Mouse (Mus musculus): ENCODE measurements around the gene Dmrtb1. TPM values are rescaled to one million over a fixed set of nuclear protein-coding genes. Genes with fewer than 3 reads are reported as not detected.

Dmrtb1 gene
- polyA plus RNA-seq, 1 experiment: 1.6 TPM

- no peak overlapping the region for H3K9ac ChIP-seq (ENCODE audit: low read depth, poor library complexity, severe bottlenecking)
- no peak overlapping the region for H3K27ac ChIP-seq (ENCODE audit: insufficient read depth, low read length)
- no peaks in the 10 kb centered on the region for H3K4me1 ChIP-seq (ENCODE audit: control insufficient read depth, insufficient read depth, low read length)
- TF ChIP-seq POLR2A (IDR thresholded peaks at IDR 0.05; ENCODE audit: insufficient read depth, low read length) (no peak), CTCF (IDR thresholded peaks at IDR 0.05; ENCODE audit: low read depth, low read length) (peak; percentile 12), EP300 (IDR thresholded peaks at IDR 0.05; ENCODE audit: insufficient read depth, low read depth, low read length) (no peak)
- no peaks in the 10 kb centered on the region for H3K36me3 ChIP-seq (ENCODE audit: control insufficient read depth, insufficient read depth, low read length, poor library complexity, severe bottlenecking)
- H3K9me3 ChIP-seq (replicated peaks; ENCODE audit: control insufficient read depth, insufficient read depth, low read length, poor library complexity, severe bottlenecking): no peaks in the 10 kb centered on the region
- no peak overlapping the region for H3K4me3 ChIP-seq (ENCODE audit: low read depth, low read length)
- H3K27me3 ChIP-seq (ENCODE audit: control insufficient read depth, insufficient read depth, low read length, poor library complexity, severe bottlenecking): no peaks in the 10 kb centered on the region
Measured at GRCm38 (mm10) chr4:107637670-107638069, 46.4 kb downstream of the Dmrtb1 start.

GRCm38 (mm10) chr4:107636099-107636498 lies 47.9 kb downstream of the Dmrtb1 start:
- Histone ChIP-seq H3K36me3 (ENCODE audit: control insufficient read depth, insufficient read depth, low read length, poor library complexity, severe bottlenecking) (no peaks in the 10 kb centered on the region), H3K4me3 (ENCODE audit: low read depth, low read length) (no peak overlapping the region), H3K9ac (ENCODE audit: low read depth, poor library complexity, severe bottlenecking) (no peak overlapping the region), H3K9me3 (replicated peaks; ENCODE audit: control insufficient read depth, insufficient read depth, low read length, poor library complexity, severe bottlenecking) (no peaks in the 10 kb centered on the region), H3K27me3 (ENCODE audit: control insufficient read depth, insufficient read depth, low read length, poor library complexity, severe bottlenecking) (no peaks in the 10 kb centered on the region), H3K4me1 (ENCODE audit: control insufficient read depth, insufficient read depth, low read length) (no peaks in the 10 kb centered on the region), H3K27ac (ENCODE audit: insufficient read depth, low read length) (no peak overlapping the region)
- no peak for TF ChIP-seq POLR2A (IDR thresholded peaks at IDR 0.05; ENCODE audit: insufficient read depth, low read length)
- TF ChIP-seq CTCF (IDR thresholded peaks at IDR 0.05; ENCODE audit: low read depth, low read length): no peak
- TF ChIP-seq EP300 (IDR thresholded peaks at IDR 0.05; ENCODE audit: insufficient read depth, low read depth, low read length): no peak

GRCm38 (mm10) chr4:107634631-107635030 lies 49.4 kb downstream of the Dmrtb1 start:
- no peak for TF ChIP-seq EP300 (IDR thresholded peaks at IDR 0.05; ENCODE audit: insufficient read depth, low read depth, low read length)
- TF ChIP-seq CTCF (IDR thresholded peaks at IDR 0.05; ENCODE audit: low read depth, low read length): no peak
- no peak for TF ChIP-seq POLR2A (IDR thresholded peaks at IDR 0.05; ENCODE audit: insufficient read depth, low read length)
- no peak overlapping the region for H3K9ac ChIP-seq (ENCODE audit: low read depth, poor library complexity, severe bottlenecking)
- H3K27me3 ChIP-seq (ENCODE audit: control insufficient read depth, insufficient read depth, low read length, poor library complexity, severe bottlenecking): no peaks in the 10 kb centered on the region
- no peak overlapping the region for H3K27ac ChIP-seq (ENCODE audit: insufficient read depth, low read length)
- no peaks in the 10 kb centered on the region for H3K4me1 ChIP-seq (ENCODE audit: control insufficient read depth, insufficient read depth, low read length)
- no peaks in the 10 kb centered on the region for H3K36me3 ChIP-seq (ENCODE audit: control insufficient read depth, insufficient read depth, low read length, poor library complexity, severe bottlenecking)
- no peak overlapping the region for H3K4me3 ChIP-seq (ENCODE audit: low read depth, low read length)
- no peaks in the 10 kb centered on the region for H3K9me3 ChIP-seq (replicated peaks; ENCODE audit: control insufficient read depth, insufficient read depth, low read length, poor library complexity, severe bottlenecking)

GRCm38 (mm10) chr4:107628921-107629411 lies 55.1 kb downstream of the Dmrtb1 start:
- H3K27ac ChIP-seq (ENCODE audit: insufficient read depth, low read length): no peak overlapping the region
- no peak overlapping the region for H3K4me3 ChIP-seq (ENCODE audit: low read depth, low read length)
- no peaks in the 10 kb centered on the region for H3K4me1 ChIP-seq (ENCODE audit: control insufficient read depth, insufficient read depth, low read length)
- no peaks in the 10 kb centered on the region for H3K9me3 ChIP-seq (replicated peaks; ENCODE audit: control insufficient read depth, insufficient read depth, low read length, poor library complexity, severe bottlenecking)
- TF ChIP-seq CTCF (IDR thresholded peaks at IDR 0.05; ENCODE audit: low read depth, low read length) (no peak), POLR2A (IDR thresholded peaks at IDR 0.05; ENCODE audit: insufficient read depth, low read length) (no peak), EP300 (IDR thresholded peaks at IDR 0.05; ENCODE audit: insufficient read depth, low read depth, low read length) (no peak)
- H3K27me3 ChIP-seq (ENCODE audit: control insufficient read depth, insufficient read depth, low read length, poor library complexity, severe bottlenecking): no peaks in the 10 kb centered on the region
- H3K36me3 ChIP-seq (ENCODE audit: control insufficient read depth, insufficient read depth, low read length, poor library complexity, severe bottlenecking): no peaks in the 10 kb centered on the region
- no peak overlapping the region for H3K9ac ChIP-seq (ENCODE audit: low read depth, poor library complexity, severe bottlenecking)

GRCm38 (mm10) chr4:107628226-107628625 lies 55.8 kb downstream of the Dmrtb1 start:
- H3K9me3 ChIP-seq (replicated peaks; ENCODE audit: control insufficient read depth, insufficient read depth, low read length, poor library complexity, severe bottlenecking): no peaks in the 10 kb centered on the region
- H3K4me3 ChIP-seq (ENCODE audit: low read depth, low read length): no peak overlapping the region
- no peak overlapping the region for H3K27ac ChIP-seq (ENCODE audit: insufficient read depth, low read length)
- H3K9ac ChIP-seq (ENCODE audit: low read depth, poor library complexity, severe bottlenecking): no peak overlapping the region
- H3K4me1 ChIP-seq (ENCODE audit: control insufficient read depth, insufficient read depth, low read length): no peaks in the 10 kb centered on the region
- H3K36me3 ChIP-seq (ENCODE audit: control insufficient read depth, insufficient read depth, low read length, poor library complexity, severe bottlenecking): no peaks in the 10 kb centered on the region
- no peaks in the 10 kb centered on the region for H3K27me3 ChIP-seq (ENCODE audit: control insufficient read depth, insufficient read depth, low read length, poor library complexity, severe bottlenecking)
- TF ChIP-seq CTCF (IDR thresholded peaks at IDR 0.05; ENCODE audit: low read depth, low read length) (no peak), POLR2A (IDR thresholded peaks at IDR 0.05; ENCODE audit: insufficient read depth, low read length) (no peak), EP300 (IDR thresholded peaks at IDR 0.05; ENCODE audit: insufficient read depth, low read depth, low read length) (no peak)

Other genes starting within 250 kb of the Dmrtb1 start
- 0.28 and 0.79 TPM in 2 replicates for gene Glis1, start 249.6 kb downstream of the Dmrtb1 start, polyA plus RNA-seq (2011; ENCODE audit: insufficient read depth, insufficient read length, low read depth, missing spikeins)
- 24.1 and 26.8 TPM in 2 replicates for gene Lrp8, start 118.0 kb upstream of the Dmrtb1 start, polyA plus RNA-seq (2011; ENCODE audit: insufficient read depth, insufficient read length, low read depth, missing spikeins)
- 186 and 205 TPM in 2 replicates for gene Magoh, start 195.5 kb upstream of the Dmrtb1 start, polyA plus RNA-seq (2011; ENCODE audit: insufficient read depth, insufficient read length, low read depth, missing spikeins)
- 71.3 and 71.8 TPM in 2 replicates for gene 0610037L13Rik, start 205.6 kb upstream of the Dmrtb1 start, polyA plus RNA-seq (2011; ENCODE audit: insufficient read depth, insufficient read length, low read depth, missing spikeins)
- gene Cpt2, start 239.4 kb upstream of the Dmrtb1 start, polyA plus RNA-seq (2011; ENCODE audit: insufficient read depth, insufficient read length, low read depth, missing spikeins): 35.9 and 41.5 TPM in 2 replicates

Measured in ES-Bruce4 (cell line).